Mouse (Mus musculus) ES-E14 (cell line): ENCODE results near the gene Them7. TPM values are rescaled to one million over a fixed set of nuclear protein-coding genes. Genes with fewer than 3 reads are reported as not detected.

ENCODE experiments used
- DNase-seq: peaks from one replicate; pipeline ENCODE4 v3.0.0-alpha.2; 2013; ENCODE audit warnings: low read depth, low spot score
- H3K27ac ChIP-seq: 2 replicates; pipeline ENCODE4 v1.5.1; 2012; ENCODE audit warnings: low read depth, mild to moderate bottlenecking, low read length, moderate library complexity, mixed read lengths; ENCODE audit not compliant: poor library complexity, insufficient read depth, severe bottlenecking
- H3K36me3 ChIP-seq: 2 replicates; pipeline ENCODE4 v1.6.1; 2012; ENCODE audit warnings: mild to moderate bottlenecking, low read length, moderate library complexity, mixed read lengths; ENCODE audit not compliant: control insufficient read depth, poor library complexity, insufficient read depth, severe bottlenecking
- H3K4me1 ChIP-seq, 2 experiments: fragments of 150-350 bp in 1 of 2; sonication (generic) in 1 of 2; 2 replicates each; pipeline ENCODE4 v1.6.1; 2012; ENCODE audit warnings: low read length in 2 of 2, mild to moderate bottlenecking in 1 of 2, mixed read lengths in 1 of 2; ENCODE audit not compliant: control insufficient read depth in 2 of 2, insufficient read depth in 2 of 2, poor library complexity in 1 of 2
- H3K4me3 ChIP-seq, 2 experiments: fragments of 150-350 bp in 1 of 2; sonication (generic) in 1 of 2; 2 replicates each; pipeline ENCODE4 v1.5.1; 2012; ENCODE audit warnings: low read length in 2 of 2, low read depth in 1 of 2, mild to moderate bottlenecking in 1 of 2, mixed read lengths in 1 of 2; ENCODE audit not compliant: insufficient read depth in 1 of 2, poor library complexity in 1 of 2, severe bottlenecking in 1 of 2
- H3K9ac ChIP-seq: 2 replicates; pipeline ENCODE4 v1.6.1; 2012; ENCODE audit warnings: low read depth, mild to moderate bottlenecking, low read length, mixed read lengths; ENCODE audit not compliant: poor library complexity, insufficient read depth, severe bottlenecking
- H3K9me3 ChIP-seq: fragments of 150-350 bp; sonication (generic); 2 replicates; pipeline ENCODE4 v1.6.1; 2012; ENCODE audit warnings: low read depth, mild to moderate bottlenecking, low read length; ENCODE audit not compliant: control insufficient read depth, insufficient read depth
- CHD2 ChIP-seq: IDR thresholded peaks from 2 replicates; pipeline ENCODE4 v1.6.1; 2014; ENCODE audit warnings: mild to moderate bottlenecking, low read depth, low read length, inconsistent platforms
- HCFC1 ChIP-seq: IDR thresholded peaks from 2 replicates; pipeline ENCODE4 v1.6.1; 2012; ENCODE audit warnings: low read length, inconsistent platforms, borderline replicate concordance; ENCODE audit not compliant: insufficient read depth
- MAFK ChIP-seq: IDR thresholded peaks from 2 replicates; pipeline ENCODE4 v1.6.1; 2014; ENCODE audit warnings: mild to moderate bottlenecking, low read depth, low read length, inconsistent platforms; ENCODE audit not compliant: insufficient read depth
- ZC3H11A ChIP-seq: IDR thresholded peaks from 2 replicates; pipeline ENCODE4 v1.6.1; 2012; ENCODE audit warnings: low read depth, mild to moderate bottlenecking, inconsistent platforms, low read length, borderline replicate concordance
- ZNF384 ChIP-seq: IDR thresholded peaks from 2 replicates; pipeline ENCODE4 v1.6.1; 2012; ENCODE audit warnings: low read depth, low read length, inconsistent platforms
- in situ Hi-C, 2 experiments: fragments of 600-800 bp; cut with MboI; formaldehyde crosslinking; loops; one replicate each; pipeline ENCODE4 v1.15.1; 2025; ENCODE audit warnings: low sequenced_read_pairs in 2 of 2, inconsistent platforms in 1 of 2; ENCODE audit not compliant: unreplicated experiment in 2 of 2
- total RNA-seq: library from RNA; depleted of rRNA; stranded (reverse); fragments of 300-350 nt; gene quantifications from 2 replicates; pipeline ENCODE4 v1.2.3, GENCODE M21; 2012

Them7 gene
- total RNA-seq, 1 experiment: not detected

- Histone ChIP-seq H3K36me3 (no peaks in the 10 kb centered on the region), H3K4me1 (no peaks in the 10 kb centered on the region), H3K4me3 (no peak overlapping the region), H3K9ac (no peak overlapping the region), H3K27ac (no peak overlapping the region), H3K9me3 (no peaks in the 10 kb centered on the region)
- TF ChIP-seq CHD2 (no peak), ZNF384 (no peak), ZC3H11A (no peak), MAFK (no peak), HCFC1 (no peak)
- peak; percentile 15 for DNase-seq
- in situ Hi-C loops: loop anchor here in 1 of 2 experiments (25.0 kb wide), 2 partner anchors 747 to 847 kb away; no protein-coding TSS in a partner anchor
These were observed 115.9 kb downstream of the Them7 start for GRCm38 (mm10) chr2:105339993-105340392.

- Histone ChIP-seq H3K27ac (no peak overlapping the region), H3K9ac (no peak overlapping the region), H3K9me3 (no peaks in the 10 kb centered on the region), H3K36me3 (no peaks in the 10 kb centered on the region), H3K4me3 (no peak overlapping the region), H3K4me1 (no peaks in the 10 kb centered on the region)
- in situ Hi-C loops: loop anchor here in 1 of 2 experiments (25.0 kb wide), 2 partner anchors 738 to 838 kb away; no protein-coding TSS in a partner anchor
- no peak for DNase-seq
- TF ChIP-seq CHD2 (no peak), ZNF384 (no peak), ZC3H11A (no peak)
These were observed 124.8 kb downstream of the Them7 start for GRCm38 (mm10) chr2:105348886-105349285.

GRCm38 (mm10) chr2:105356791-105357190 lies 132.7 kb downstream of the Them7 start:
- Histone ChIP-seq H3K9ac (no peak overlapping the region), H3K4me3 (no peak overlapping the region), H3K27ac (no peak overlapping the region), H3K36me3 (no peaks in the 10 kb centered on the region), H3K9me3 (no peaks in the 10 kb centered on the region), H3K4me1 (no peaks in the 10 kb centered on the region)
- TF ChIP-seq HCFC1 (no peak), ZNF384 (no peak), MAFK (no peak), CHD2 (no peak), ZC3H11A (no peak)
- DNase-seq: no peak
- in situ Hi-C loops: no loop called here

GRCm38 (mm10) chr2:105358040-105358439 lies 133.9 kb downstream of the Them7 start:
- Histone ChIP-seq H3K27ac (no peak overlapping the region), H3K9me3 (no peaks in the 10 kb centered on the region), H3K9ac (no peak overlapping the region), H3K4me1 (no peaks in the 10 kb centered on the region), H3K4me3 (no peak overlapping the region), H3K36me3 (no peaks in the 10 kb centered on the region)
- TF ChIP-seq ZC3H11A (no peak), CHD2 (no peak), ZNF384 (no peak), MAFK (no peak), HCFC1 (no peak)
- no peak for DNase-seq
- in situ Hi-C loops: no loop called here

- Histone ChIP-seq H3K9ac (no peak overlapping the region), H3K4me1 (peaks cover 0 to 8% of the 10 kb centered on the region in 2 experiments; a peak in 1 of 4 replicates), H3K36me3 (no peaks in the 10 kb centered on the region), H3K4me3 (no peak overlapping the region), H3K27ac (no peak overlapping the region), H3K9me3 (no peaks in the 10 kb centered on the region)
- in situ Hi-C loops: no loop called here
- no peak for DNase-seq
- no peak for TF ChIP-seq HCFC1
- no peak for TF ChIP-seq MAFK
- TF ChIP-seq CHD2: no peak
- TF ChIP-seq ZNF384: no peak
- TF ChIP-seq ZC3H11A: no peak
These were observed 143.5 kb downstream of the Them7 start for GRCm38 (mm10) chr2:105367623-105368022.
